8 mouse cellular contexts compared by ENCODE assay signal in genomic region chr9:24119423-24119822, GRCm38 (mm10). TPM values are rescaled to one million over a fixed set of nuclear protein-coding genes. Genes with fewer than 3 reads are reported as not detected.
DNase-seq lines count a peak whose midpoint lies in the region; ATAC-seq and TF ChIP-seq lines count a peak whose summit lies in the region.

No protein-coding gene starts in this region.

- H3K9ac ChIP-seq in ES-E14 (ENCODE audit: insufficient read depth, low read depth, low read length, poor library complexity, severe bottlenecking): no peak overlapping the region
- no peak overlapping the region for H3K9ac ChIP-seq in limb, embryonic 11.5 days (ENCODE audit: low read length)

- no peaks in the 10 kb centered on the region for H3K9me3 ChIP-seq in ES-E14 (ENCODE audit: control insufficient read depth, insufficient read depth, low read depth, low read length)
- H3K9me3 ChIP-seq in limb, embryonic 11.5 days (ENCODE audit: control insufficient read depth, low read length): no peaks in the 10 kb centered on the region

- 51% methylated on average over 4 of the region's 4 CpGs for WGBS in limb, embryonic 11.5 days

- intact Hi-C loops in heart, postnatal 14 days (cut with DNase I): loop anchor here (2.0 kb wide), 1 partner anchor 397 kb away; no protein-coding TSS in a partner anchor
- intact Hi-C loops in heart, postnatal 25 days (cut with DNase I): loop anchor here (1.0 kb wide), 1 partner anchor 398 kb away; no protein-coding TSS in a partner anchor
- intact Hi-C loops in gastrocnemius, postnatal 14 days (cut with DNase I; ENCODE audit: low total_unique reads): loop anchor here (5.0 kb wide), 1 partner anchor 398 kb away; no protein-coding TSS in a partner anchor

- no peak overlapping the region for H3K4me2 ChIP-seq in limb, embryonic 11.5 days (ENCODE audit: low read depth, severe bottlenecking)

- no peaks in the 10 kb centered on the region for H3K4me1 ChIP-seq in ES-E14 (ENCODE audit: control insufficient read depth in 2 of 2, insufficient read depth in 2 of 2, low read length in 2 of 2, poor library complexity in 1 of 2)
- no peaks in the 10 kb centered on the region for H3K4me1 ChIP-seq in limb, embryonic 11.5 days (ENCODE audit: control insufficient read depth, insufficient read depth, low read length)

- no peak overlapping the region for H3K27ac ChIP-seq in ES-E14 (ENCODE audit: insufficient read depth, low read depth, low read length, poor library complexity, severe bottlenecking)
- H3K27ac ChIP-seq in limb, embryonic 11.5 days (replicated peaks; ENCODE audit: low read depth, low read length): no peak overlapping the region

- no peaks in the 10 kb centered on the region for H3K27me3 ChIP-seq in limb, embryonic 11.5 days (ENCODE audit: control insufficient read depth, insufficient read depth, low read length)

- peak; percentile 7 to 53 for DNase-seq in heart, postnatal 14 days
- DNase-seq in heart, postnatal 25 days (ENCODE audit: low spot score): no peak
- DNase-seq in ES-E14 (ENCODE audit: low read depth, low spot score): peak; percentile 12
- DNase-seq in cerebellum, adult 11 months: peak; percentile 18
- DNase-seq in gastrocnemius, postnatal 14 days: peak; percentile 5
- DNase-seq in limb, embryonic 11.5 days (ENCODE audit: low spot score): peak; percentile 37
- peak; percentile 20 for DNase-seq in retina, postnatal 7 days (ENCODE audit: low read depth, low spot score)
- DNase-seq in thymus, postnatal 0 days (ENCODE audit: low spot score): no peak

- in situ Hi-C loops in ES-E14 (cut with MboI; ENCODE audit: low sequenced_read_pairs in 2 of 2, unreplicated experiment in 2 of 2): no loop called here

- no peaks in the 10 kb centered on the region for H3K36me3 ChIP-seq in ES-E14 (ENCODE audit: control insufficient read depth, insufficient read depth, low read length, poor library complexity, severe bottlenecking)
- no peaks in the 10 kb centered on the region for H3K36me3 ChIP-seq in limb, embryonic 11.5 days (ENCODE audit: control insufficient read depth, insufficient read depth, low read length)

- no peak for ATAC-seq in limb, embryonic 11.5 days (ENCODE audit: insufficient number of reproducible peaks, low FRiP score, low TSS enrichment, low read depth)

- no peak overlapping the region for H3K4me3 ChIP-seq in ES-E14 (ENCODE audit: insufficient read depth in 1 of 2, low read depth in 1 of 2, low read length in 2 of 2, poor library complexity in 1 of 2, severe bottlenecking in 1 of 2)
- no peak overlapping the region for H3K4me3 ChIP-seq in limb, embryonic 11.5 days (ENCODE audit: low read depth, low read length)

TF ChIP-seq in ES-E14, 5 proteins besides CTCF, POLR2A, EP300 and RAD21:
- TF ChIP-seq HCFC1 (IDR thresholded peaks at IDR 0.05; ENCODE audit: borderline replicate concordance, insufficient read depth, low read length) (no peak), ZC3H11A (IDR thresholded peaks at IDR 0.05; ENCODE audit: borderline replicate concordance, low read depth, low read length) (peak; percentile 66)

RNA-seq across cellular contexts. Expression of gene Npsr1, which starts 21.6 kb away (rescaled TPM):
- not detected for total RNA-seq in heart, postnatal 14 days (2021)
- total RNA-seq in heart, postnatal 25 days (2021): not detected
- not detected in 2 replicates for total RNA-seq in ES-E14 (2012; rRNA removed)
- not detected for total RNA-seq in gastrocnemius, postnatal 14 days (2021)
- not detected in 2 replicates for polyA plus RNA-seq in limb, embryonic 11.5 days (2014; fragmentation: Nextera tagmentation; extraction: Ambion mirVana)
- polyA plus RNA-seq in thymus, postnatal 0 days (2015; fragmentation: Nextera tagmentation; extraction: Ambion mirVana): 1.0 and 1.3 TPM in 2 replicates

Comparison
In these comparisons a context has a peak if more than half of its experiments do, and no peak if none do; other contexts are left out.
1. DNase-seq: peak in heart, postnatal 14 days (2 of 2), ES-E14 (single experiment), cerebellum, adult 11 months (single experiment), gastrocnemius, postnatal 14 days (single experiment), limb, embryonic 11.5 days (single experiment) and retina, postnatal 7 days (single experiment); none in heart, postnatal 25 days (single experiment) and thymus, postnatal 0 days (single experiment).